Mouse (Mus musculus) forebrain, embryonic 13.5 days (tissue): ENCODE measurements around the gene Btbd19. TPM values are rescaled to one million over a fixed set of nuclear protein-coding genes. Genes with fewer than 3 reads are reported as not detected.
A peak's percentile ranks its signal among the peaks of the same experiment; 100 is the strongest.

Source experiments
- ATAC-seq: fragments of 200-750 bp; cut with Nextera tagmentation; 2 replicates; pipeline ENCODE4 v1.8.0; 2017
- H3K27ac ChIP-seq: fragments of 300-500 bp; sonication (generic); 2 replicates; pipeline ENCODE4 v1.5.1; 2015; ENCODE audit warnings: inconsistent platforms, mild to moderate bottlenecking, moderate library complexity
- H3K27me3 ChIP-seq: fragments of 300-500 bp; sonication (generic); 2 replicates; pipeline ENCODE4 v1.6.1; 2015; ENCODE audit warnings: mild to moderate bottlenecking, inconsistent platforms
- H3K36me3 ChIP-seq: fragments of 300-500 bp; sonication (generic); 2 replicates; pipeline ENCODE4 v1.6.1; 2015; ENCODE audit warnings: mild to moderate bottlenecking, inconsistent platforms; ENCODE audit not compliant: poor library complexity, severe bottlenecking
- H3K4me1 ChIP-seq: fragments of 300-500 bp; sonication (generic); 2 replicates; pipeline ENCODE4 v1.6.1; 2015; ENCODE audit warnings: inconsistent platforms
- H3K4me2 ChIP-seq: fragments of 300-500 bp; sonication (generic); 2 replicates; pipeline ENCODE4 v1.6.1; 2015; ENCODE audit warnings: inconsistent platforms, mild to moderate bottlenecking, moderate library complexity
- H3K4me3 ChIP-seq: fragments of 300-500 bp; sonication (generic); 2 replicates; pipeline ENCODE4 v1.5.1; 2015; ENCODE audit warnings: mild to moderate bottlenecking, inconsistent platforms
- H3K9ac ChIP-seq: fragments of 300-500 bp; sonication (generic); 2 replicates; pipeline ENCODE4 v1.6.1; 2015; ENCODE audit warnings: mild to moderate bottlenecking, inconsistent platforms
- H3K9me3 ChIP-seq: fragments of 300-500 bp; sonication (generic); replicated peaks from 2 replicates; pipeline ENCODE4 v1.6.1; 2016; ENCODE audit warnings: inconsistent platforms
- WGBS: fragments of 180-500 bp; shearing (Covaris S2); methylation state at CpG from one replicate; pipeline ENCODE4 v1.1.7; 2015; 5-methylcytosine and 5-hydroxymethylcytosine counted together
- polyA plus RNA-seq: library from polyadenylated mRNA; unstranded; fragments of >200 nt; fragmentation: Nextera tagmentation; extraction: Ambion mirVana; gene quantifications from 2 replicates; pipeline ENCODE4 v1.2.1, GENCODE M21; 2015

The Btbd19 gene
- polyA plus RNA-seq, 1 experiment from 2014 or later, result 3.1 TPM

GRCm38 (mm10) chr4:117148815-117149214, 23.3 kb upstream of the Btbd19 start:
- 73% methylated on average over 24 of the region's 24 CpGs for WGBS
- H3K27ac ChIP-seq, result no peak overlapping the region

GRCm38 (mm10) chr4:117148047-117148713, 22.7 kb upstream of the Btbd19 start:
- Histone ChIP-seq H3K4me2 (no peak overlapping the region), H3K27me3 (no peaks in the 10 kb centered on the region), H3K4me1 (peaks cover 7% of the 10 kb centered on the region; the same call in 1 of the 2 replicates), H3K27ac (no peak overlapping the region), H3K9ac (no peak overlapping the region), H3K4me3 (no peak overlapping the region), H3K9me3 (no peaks in the 10 kb centered on the region), H3K36me3 (peaks cover 58% of the 10 kb centered on the region)
- no peak for ATAC-seq
- WGBS, result 88% methylated on average over 18 of the region's 18 CpGs

More at GRCm38 (mm10) chr4:117148815-117149214, 23.3 kb upstream of the Btbd19 start:
- no peak for ATAC-seq
- Histone ChIP-seq H3K9me3 (no peaks in the 10 kb centered on the region), H3K36me3 (peaks cover 64% of the 10 kb centered on the region), H3K4me3 (no peak overlapping the region), H3K9ac (no peak overlapping the region), H3K4me2 (no peak overlapping the region), H3K4me1 (peaks cover 12% of the 10 kb centered on the region; the same call in 1 of the 2 replicates), H3K27me3 (no peaks in the 10 kb centered on the region)

- no peak overlapping the region for H3K4me3 ChIP-seq
- H3K36me3 ChIP-seq, result peaks cover 40% of the 10 kb centered on the region
- no peaks in the 10 kb centered on the region for H3K9me3 ChIP-seq
- H3K27me3 ChIP-seq, result no peaks in the 10 kb centered on the region
- H3K4me1 ChIP-seq, result no peaks in the 10 kb centered on the region
- no peak overlapping the region for H3K4me2 ChIP-seq
- ATAC-seq, result no peak; the same call in 1 of the 2 replicates
- H3K9ac ChIP-seq, result no peak overlapping the region
- WGBS, result 27% methylated on average over 15 of the region's 15 CpGs
- H3K27ac ChIP-seq, result no peak overlapping the region
These were observed 20.7 kb upstream of the Btbd19 start for GRCm38 (mm10) chr4:117146176-117146575.

- no peak for ATAC-seq
- Histone ChIP-seq H3K27ac (no peak overlapping the region), H3K9ac (no peak overlapping the region), H3K27me3 (no peaks in the 10 kb centered on the region), H3K4me1 (no peaks in the 10 kb centered on the region), H3K4me2 (no peak overlapping the region), H3K36me3 (peaks cover 30% of the 10 kb centered on the region), H3K4me3 (no peak overlapping the region), H3K9me3 (no peaks in the 10 kb centered on the region)
- 91% methylated on average over 13 of the region's 13 CpGs for WGBS
These were observed 19.7 kb upstream of the Btbd19 start for GRCm38 (mm10) chr4:117145248-117145647.

GRCm38 (mm10) chr4:117143023-117143422, 17.5 kb upstream of the Btbd19 start:
- Histone ChIP-seq H3K4me1 (no peaks in the 10 kb centered on the region), H3K27me3 (no peaks in the 10 kb centered on the region), H3K9me3 (no peaks in the 10 kb centered on the region), H3K36me3 (peaks cover 8% of the 10 kb centered on the region; the same call in 1 of the 2 replicates), H3K4me2 (no peak overlapping the region), H3K27ac (no peak overlapping the region), H3K4me3 (no peak overlapping the region), H3K9ac (no peak overlapping the region)
- 71% methylated on average over 7 of the region's 7 CpGs for WGBS
- no peak for ATAC-seq

- no peaks in the 10 kb centered on the region for H3K4me1 ChIP-seq
- no peak overlapping the region for H3K4me2 ChIP-seq
- H3K9ac ChIP-seq, result no peak overlapping the region
- H3K9me3 ChIP-seq, result no peaks in the 10 kb centered on the region
- no peaks in the 10 kb centered on the region for H3K27me3 ChIP-seq
- H3K27ac ChIP-seq, result no peak overlapping the region
- no peak for ATAC-seq
- 37% methylated on average over 4 of the region's 4 CpGs for WGBS
- H3K36me3 ChIP-seq, result no peaks in the 10 kb centered on the region
- no peak overlapping the region for H3K4me3 ChIP-seq
These were observed 15.1 kb upstream of the Btbd19 start for GRCm38 (mm10) chr4:117140613-117141012.

- Histone ChIP-seq H3K4me2 (no peak overlapping the region), H3K4me1 (peaks cover 2% of the 10 kb centered on the region; the same call in 1 of the 2 replicates), H3K9me3 (no peaks in the 10 kb centered on the region), H3K4me3 (no peak overlapping the region), H3K36me3 (no peaks in the 10 kb centered on the region), H3K27ac (no peak overlapping the region), H3K27me3 (no peaks in the 10 kb centered on the region), H3K9ac (no peak overlapping the region)
- no peak for ATAC-seq
- 1% methylated on average over 2 of the region's 2 CpGs for WGBS
These were observed 13.7 kb upstream of the Btbd19 start for GRCm38 (mm10) chr4:117139217-117139612.

GRCm38 (mm10) chr4:117138295-117139216, 13.0 kb upstream of the Btbd19 start:
- H3K9ac ChIP-seq, result no peak overlapping the region
- no peak for ATAC-seq
- no peaks in the 10 kb centered on the region for H3K9me3 ChIP-seq
- 70% methylated on average over 16 of the region's 17 CpGs for WGBS
- H3K4me2 ChIP-seq, result no peak overlapping the region
- H3K27ac ChIP-seq, result no peak overlapping the region
- H3K4me3 ChIP-seq, result no peak overlapping the region
- H3K4me1 ChIP-seq, result peaks cover 3% of the 10 kb centered on the region; the same call in 1 of the 2 replicates
- H3K27me3 ChIP-seq, result no peaks in the 10 kb centered on the region
- H3K36me3 ChIP-seq, result no peaks in the 10 kb centered on the region

- H3K27me3 ChIP-seq, result peaks cover 19% of the 10 kb centered on the region; the same call in 1 of the 2 replicates
- H3K9ac ChIP-seq, result no peak overlapping the region
- no peak overlapping the region for H3K4me3 ChIP-seq
- WGBS, result 35% methylated on average over 8 of the region's 8 CpGs
- peaks cover 23% of the 10 kb centered on the region for H3K4me1 ChIP-seq
- ATAC-seq, result no peak
- H3K4me2 ChIP-seq, result no peak overlapping the region
- no peak overlapping the region for H3K27ac ChIP-seq
- H3K36me3 ChIP-seq, result no peaks in the 10 kb centered on the region
- no peaks in the 10 kb centered on the region for H3K9me3 ChIP-seq
These were observed 10.5 kb upstream of the Btbd19 start for GRCm38 (mm10) chr4:117136034-117136433.

GRCm38 (mm10) chr4:117134601-117134995, 9.1 kb upstream of the Btbd19 start:
- Histone ChIP-seq H3K9ac (no peak overlapping the region), H3K4me2 (peak overlapping the region; percentile 92; the same call in 1 of the 2 replicates), H3K4me3 (no peak overlapping the region), H3K36me3 (peaks cover 12% of the 10 kb centered on the region; the same call in 1 of the 2 replicates), H3K27me3 (peaks cover 23% of the 10 kb centered on the region; the same call in 1 of the 2 replicates), H3K9me3 (no peaks in the 10 kb centered on the region), H3K27ac (no peak overlapping the region), H3K4me1 (peaks cover 29% of the 10 kb centered on the region)
- 42% methylated on average over 2 of the region's 2 CpGs for WGBS
- no peak for ATAC-seq

GRCm38 (mm10) chr4:117133817-117134600, 8.5 kb upstream of the Btbd19 start, which contains the start of gene Plk3:
Gene Plk3 (minus strand): TSS chr4:117133963.
- Histone ChIP-seq H3K36me3 (peaks cover 18% of the 10 kb centered on the region; the same call in 1 of the 2 replicates), H3K4me2 (peak within 1 kb of the TSS; percentile 92), H3K9ac (peak within 1 kb of the TSS; percentile 77), H3K27me3 (peaks cover 23% of the 10 kb centered on the region; the same call in 1 of the 2 replicates), H3K4me3 (peak within 1 kb of the TSS; percentile 69), H3K4me1 (peaks cover 29% of the 10 kb centered on the region), H3K27ac (peak within 1 kb of the TSS; percentile 40; the same call in 1 of the 2 replicates), H3K9me3 (no peaks in the 10 kb centered on the region)
- 2% methylated on average over 48 of the region's 48 CpGs for WGBS
- peak; percentile 91 for ATAC-seq
